In the genomic region with DNA sequence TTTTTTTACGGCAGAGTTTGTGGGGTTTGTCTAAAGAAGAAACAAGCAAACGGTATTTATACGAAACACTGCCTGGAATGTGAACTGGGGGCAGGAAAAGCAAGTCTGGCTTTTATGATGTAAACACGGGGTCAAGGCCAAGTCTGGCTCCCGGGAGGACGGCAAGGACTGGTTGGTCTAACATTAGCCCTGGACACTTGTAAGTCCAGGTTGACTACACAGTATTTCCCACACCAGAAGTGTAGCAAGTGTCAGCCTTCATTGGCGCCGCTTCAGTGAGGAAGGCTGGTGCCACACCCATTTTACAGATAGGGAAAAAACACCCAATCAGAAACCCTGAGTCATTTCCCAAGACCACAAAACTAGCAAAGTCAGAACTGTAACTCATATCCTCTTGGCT, we compare ENCODE assay signal across 7 mouse cellular contexts. TPM values are rescaled to one million over a fixed set of nuclear protein-coding genes. Genes with fewer than 3 reads are reported as not detected.
DNase-seq lines count a peak whose midpoint lies in the region; ATAC-seq lines count a peak whose summit lies in the region.

No protein-coding gene starts in this region.

- no peaks in the 10 kb centered on the region for H3K36me3 ChIP-seq in liver, embryonic 16.5 days (ENCODE audit: control insufficient read depth, insufficient read depth)
- no peaks in the 10 kb centered on the region for H3K36me3 ChIP-seq in forebrain, embryonic 16.5 days (ENCODE audit: control insufficient read depth, insufficient read depth)

- no peaks in the 10 kb centered on the region for H3K9me3 ChIP-seq in liver, embryonic 16.5 days (replicated peaks; ENCODE audit: control insufficient read depth, low read length)
- no peaks in the 10 kb centered on the region for H3K9me3 ChIP-seq in forebrain, embryonic 16.5 days (ENCODE audit: control insufficient read depth, low read length)

- peak overlapping the region; percentile 36 for H3K4me2 ChIP-seq in liver, embryonic 16.5 days (ENCODE audit: low read depth, low read length)
- no peak overlapping the region for H3K4me2 ChIP-seq in forebrain, embryonic 16.5 days (ENCODE audit: low read length)

- no peak overlapping the region for H3K9ac ChIP-seq in liver, embryonic 16.5 days (ENCODE audit: low read depth, low read length)
- no peak overlapping the region for H3K9ac ChIP-seq in forebrain, embryonic 16.5 days (replicated peaks; ENCODE audit: low read depth, low read length)

- intact Hi-C loops in heart, postnatal 10 days (cut with DNase I), result no loop called here

- peak; percentile 19 for ATAC-seq in liver, embryonic 16.5 days (ENCODE audit: low read depth)
- no peak for ATAC-seq in forebrain, embryonic 16.5 days

- DNase-seq in urinary bladder, adult 18-20 months (ENCODE audit: low spot score in 2 of 2), result peak; percentile 57 to 70
- no peak for DNase-seq in urinary bladder, postnatal 10 days (ENCODE audit: low spot score)
- DNase-seq in heart, postnatal 10 days, result peak; percentile 62 to 71
- no peak for DNase-seq in Muller cell, postnatal 12 days (ENCODE audit: inconsistent ontology term)
- DNase-seq in embryo, embryonic 11 days, result no peak

- no peaks in the 10 kb centered on the region; the same call in 1 of the 2 replicates for H3K27me3 ChIP-seq in liver, embryonic 16.5 days (ENCODE audit: control insufficient read depth, insufficient read depth, low read depth, low read length)
- H3K27me3 ChIP-seq in forebrain, embryonic 16.5 days (replicated peaks; ENCODE audit: control insufficient read depth, insufficient read depth, low read length), result peaks cover under 1% of the 10 kb centered on the region

- WGBS in liver, embryonic 16.5 days (ENCODE audit: insufficient replicate concordance), result 49% methylated on average over 8 of the region's 8 CpGs
- WGBS in forebrain, embryonic 16.5 days, result 82% methylated on average over 8 of the region's 8 CpGs

- H3K4me3 ChIP-seq in liver, embryonic 16.5 days (ENCODE audit: low read depth, low read length), result no peak overlapping the region
- no peak overlapping the region for H3K4me3 ChIP-seq in forebrain, embryonic 16.5 days (replicated peaks; ENCODE audit: low read length)

- H3K4me1 ChIP-seq in liver, embryonic 16.5 days (ENCODE audit: control insufficient read depth, low read depth, low read length), result peaks cover 31% of the 10 kb centered on the region
- peaks cover 10% of the 10 kb centered on the region for H3K4me1 ChIP-seq in forebrain, embryonic 16.5 days (replicated peaks; ENCODE audit: control insufficient read depth, insufficient read depth, low read length)

- peak overlapping the region; percentile 67 for H3K27ac ChIP-seq in liver, embryonic 16.5 days (ENCODE audit: low read length)
- no peak overlapping the region for H3K27ac ChIP-seq in forebrain, embryonic 16.5 days (ENCODE audit: low read length)

RNA-seq across cellular contexts. Expression of a gene that starts 18.8 kb away (rescaled TPM):
- total RNA-seq in heart, postnatal 10 days (2021), result 10 to 100 TPM; 23.2 to 26.9 TPM
- 15.7 and 18.6 TPM in 2 replicates for polyA plus RNA-seq in liver, embryonic 16.5 days (2015; fragmentation: Nextera tagmentation; extraction: Ambion mirVana)
- polyA plus RNA-seq in forebrain, embryonic 16.5 days (2015; fragmentation: Nextera tagmentation; extraction: Ambion mirVana), result 6.5 and 8.6 TPM in 2 replicates

RNA-seq across cellular contexts. Expression of a gene that starts 50.4 kb away (rescaled TPM):
- 1 to 10 TPM in 1 of 2 experiments, not detected in 1; 1.2 TPM for total RNA-seq in heart, postnatal 10 days (2021)
- polyA plus RNA-seq in liver, embryonic 16.5 days (2015; fragmentation: Nextera tagmentation; extraction: Ambion mirVana), result 0.02 TPM in 1 of 2 replicates, not detected in the other
- 1.6 and 1.8 TPM in 2 replicates for polyA plus RNA-seq in forebrain, embryonic 16.5 days (2015; fragmentation: Nextera tagmentation; extraction: Ambion mirVana)

Comparison
In these comparisons a context has a peak if more than half of its experiments do, and no peak if none do; other contexts are left out.
1. DNase-seq: peak in urinary bladder, adult 18-20 months (2 of 2) and heart, postnatal 10 days (2 of 2); none in urinary bladder, postnatal 10 days (single experiment), Muller cell, postnatal 12 days (single experiment) and embryo, embryonic 11 days (single experiment).